In the genomic region with DNA sequence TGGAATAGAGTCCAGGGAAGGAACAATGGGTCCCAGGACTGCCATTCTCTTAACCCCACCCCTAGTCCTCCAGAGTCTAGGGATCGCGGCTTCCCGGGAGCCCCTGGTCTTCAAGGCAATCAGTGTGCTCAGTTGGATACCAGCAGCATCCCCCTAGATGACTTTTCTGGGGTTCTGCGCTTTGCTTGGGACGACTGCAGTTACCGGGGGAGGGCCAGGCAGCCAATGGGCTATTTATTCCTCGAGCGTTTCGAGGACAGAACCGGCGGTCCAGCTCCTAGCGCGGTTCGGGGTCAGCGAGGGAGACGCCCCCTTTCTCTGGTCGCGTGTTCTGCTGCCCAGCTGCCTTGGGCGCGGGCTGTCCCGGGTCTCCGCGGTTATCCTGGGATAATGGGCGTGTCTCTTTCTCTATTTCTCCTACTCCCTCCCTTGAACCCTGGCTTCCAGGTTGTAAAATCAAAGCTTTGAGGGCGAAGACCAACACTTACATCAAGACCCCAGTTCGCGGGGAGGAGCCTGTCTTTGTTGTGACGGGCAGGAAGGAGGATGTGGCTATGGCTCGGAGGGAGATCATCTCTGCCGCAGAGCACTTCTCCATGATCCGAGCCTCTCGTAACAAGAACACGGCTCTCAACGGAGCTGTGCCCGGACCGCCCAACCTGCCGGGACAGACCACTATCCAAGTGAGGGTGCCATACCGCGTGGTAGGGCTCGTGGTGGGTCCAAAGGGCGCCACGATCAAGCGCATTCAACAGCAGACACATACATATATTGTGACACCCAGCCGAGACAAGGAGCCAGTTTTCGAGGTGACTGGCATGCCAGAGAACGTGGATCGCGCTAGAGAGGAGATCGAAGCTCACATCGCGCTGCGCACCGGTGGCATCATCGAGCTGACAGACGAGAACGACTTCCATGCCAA, we compare ENCODE assay signal across 8 mouse cellular contexts. TPM values are rescaled to one million over a fixed set of nuclear protein-coding genes. Genes with fewer than 3 reads are reported as not detected.
DNase-seq lines count a peak whose midpoint lies in the region; ATAC-seq and TF ChIP-seq lines count a peak whose summit lies in the region.

No protein-coding gene starts in this region.

- H3K36me3 ChIP-seq in hindbrain, embryonic 16.5 days (ENCODE audit: control insufficient read depth, insufficient read depth, low read length): peaks cover 4% of the 10 kb centered on the region; the same call in 1 of the 2 replicates
- H3K36me3 ChIP-seq in midbrain, embryonic 11.5 days (ENCODE audit: control insufficient read depth, insufficient read depth, low read length): peaks cover 13% of the 10 kb centered on the region
- peaks cover 7% of the 10 kb centered on the region for H3K36me3 ChIP-seq in spleen, adult 2 months (ENCODE audit: control insufficient read depth, insufficient read depth, low read length)

- no peaks in the 10 kb centered on the region for H3K9me3 ChIP-seq in hindbrain, embryonic 16.5 days (ENCODE audit: control insufficient read depth, low read length)
- H3K9me3 ChIP-seq in midbrain, embryonic 11.5 days (ENCODE audit: control insufficient read depth, low read length): no peaks in the 10 kb centered on the region

- peaks cover 23% of the 10 kb centered on the region for H3K4me1 ChIP-seq in hindbrain, embryonic 16.5 days (ENCODE audit: control insufficient read depth, insufficient read depth, low read depth, low read length)
- H3K4me1 ChIP-seq in midbrain, embryonic 11.5 days (ENCODE audit: control insufficient read depth, insufficient read depth, low read length): peaks cover 21% of the 10 kb centered on the region
- peaks cover 7% of the 10 kb centered on the region for H3K4me1 ChIP-seq in spleen, adult 2 months (ENCODE audit: control insufficient read depth, insufficient read depth, insufficient read length)

- no peak for ATAC-seq in hindbrain, embryonic 16.5 days
- no peak for ATAC-seq in midbrain, embryonic 11.5 days (ENCODE audit: low FRiP score)

- H3K27ac ChIP-seq in hindbrain, embryonic 16.5 days (ENCODE audit: low read depth, low read length): peak overlapping the region; percentile 100
- H3K27ac ChIP-seq in midbrain, embryonic 11.5 days (ENCODE audit: low read depth, low read length): peak overlapping the region; percentile 100
- no peak overlapping the region for H3K27ac ChIP-seq in spleen, adult 2 months (ENCODE audit: insufficient read depth, low read length)

- intact Hi-C loops in left cerebral cortex, postnatal 14 days (cut with DNase I): loop anchor here (2.0 to 10.0 kb wide), 3 partner anchors 54 to 680 kb away; no protein-coding TSS in a partner anchor

- no peaks in the 10 kb centered on the region for H3K27me3 ChIP-seq in hindbrain, embryonic 16.5 days (replicated peaks; ENCODE audit: control insufficient read depth, insufficient read depth, low read length)
- no peaks in the 10 kb centered on the region for H3K27me3 ChIP-seq in midbrain, embryonic 11.5 days (ENCODE audit: control insufficient read depth, insufficient read depth, low read length)
- no peaks in the 10 kb centered on the region for H3K27me3 ChIP-seq in spleen, adult 2 months (ENCODE audit: control insufficient read depth, insufficient read depth, low read length)

- TF ChIP-seq CTCF in spleen, adult 2 months (IDR thresholded peaks at IDR 0.05; ENCODE audit: extremely low read depth, insufficient read depth, insufficient read length, insufficient replicate concordance): no peak

- TF ChIP-seq POLR2A in spleen, adult 2 months (IDR thresholded peaks at IDR 0.05; ENCODE audit: low read depth, low read length): no peak

- H3K4me3 ChIP-seq in hindbrain, embryonic 16.5 days (ENCODE audit: low read length): peak overlapping the region; percentile 93
- peak overlapping the region; percentile 100 for H3K4me3 ChIP-seq in midbrain, embryonic 11.5 days (ENCODE audit: low read depth, low read length)
- H3K4me3 ChIP-seq in spleen, adult 2 months (ENCODE audit: extremely low read depth, insufficient read depth, insufficient read length): peak overlapping the region; percentile 69

- H3K4me2 ChIP-seq in hindbrain, embryonic 16.5 days (ENCODE audit: low read length): peak overlapping the region; percentile 75
- peak overlapping the region; percentile 81 for H3K4me2 ChIP-seq in midbrain, embryonic 11.5 days

- H3K9ac ChIP-seq in hindbrain, embryonic 16.5 days (ENCODE audit: low read depth, low read length): peak overlapping the region; percentile 94
- peak overlapping the region; percentile 100 for H3K9ac ChIP-seq in midbrain, embryonic 11.5 days (ENCODE audit: low read length)

- WGBS in hindbrain, embryonic 16.5 days: under 1% methylated on average over 56 of the region's 56 CpGs
- WGBS in midbrain, embryonic 11.5 days: under 1% methylated on average over 56 of the region's 56 CpGs
- WGBS in spleen, adult 2 months: 26% methylated on average over 56 of the region's 56 CpGs

- peak; percentile 36 to 65 for DNase-seq in adrenal gland, adult (ENCODE audit: inconsistent age in 2 of 2, low spot score in 1 of 2)
- no peak for DNase-seq in adrenal gland, postnatal 4 days (ENCODE audit: low spot score in 2 of 2)
- peak; percentile 38 for DNase-seq in cerebellum, adult 8-10 months
- peak; percentile 51 to 54 for DNase-seq in frontal cortex, postnatal 14 days (ENCODE audit: low spot score in 2 of 2)
- peak; percentile 43 to 56 for DNase-seq in left cerebral cortex, postnatal 14 days (ENCODE audit: low spot score in 2 of 2)
- peak; percentile 97 for DNase-seq in midbrain, embryonic 11.5 days (ENCODE audit: low spot score, missing footprints)
- peak; percentile 7 to 24 for DNase-seq in spleen, adult 2 months (ENCODE audit: low read depth in 1 of 2, low spot score in 2 of 2)

RNA-seq across cellular contexts. Expression of gene Mex3b, which starts 1.4 kb away (rescaled TPM):
- 10 to 100 TPM; 10.2 to 13.7 TPM for total RNA-seq in adrenal gland, postnatal 4 days (2021)
- polyA plus RNA-seq in hindbrain, embryonic 16.5 days (2015; fragmentation: Nextera tagmentation; extraction: Ambion mirVana): 20.7 and 21.6 TPM in 2 replicates
- total RNA-seq in left cerebral cortex, postnatal 14 days (2021): 10 to 100 TPM; 25.0 to 29.7 TPM
- 31.6 and 35.5 TPM in 2 replicates for polyA plus RNA-seq in midbrain, embryonic 11.5 days (2014; fragmentation: Nextera tagmentation; extraction: Ambion mirVana)
- 7.3 and 13.0 TPM in 2 replicates for polyA plus RNA-seq in spleen, adult 2 months (2012; rRNA removed)

Comparison
In these comparisons a context has a peak if more than half of its experiments do, and no peak if none do; other contexts are left out.
1. DNase-seq: peak in adrenal gland, adult (2 of 2), cerebellum, adult 8-10 months (single experiment), frontal cortex, postnatal 14 days (2 of 2), left cerebral cortex, postnatal 14 days (2 of 2), midbrain, embryonic 11.5 days (single experiment) and spleen, adult 2 months (2 of 2); none in adrenal gland, postnatal 4 days (0 of 2).
2. Peak in every context shown above with its lines, with median percentiles within 50 percentile points of each other: H3K4me3 ChIP-seq.